Mouse (Mus musculus) layer of hippocampus, adult 18-20 months (tissue): ENCODE results near the gene Lrrc8c. TPM values are rescaled to one million over a fixed set of nuclear protein-coding genes. Genes with fewer than 3 reads are reported as not detected.

Source experiments
- DNase-seq, 2 experiments: peaks; one replicate each; pipeline ENCODE4 v3.0.0; 2022; ENCODE audit warnings: low spot score in 2 of 2
- total RNA-seq, 2 experiments: library from RNA; stranded (reverse); gene quantifications; 2 replicates each; pipeline ENCODE4 v1.2.3; 2021

The Lrrc8c gene
- total RNA-seq, 2 experiments from 2014 or later: 29.8 to 35.1 TPM

DNA sequence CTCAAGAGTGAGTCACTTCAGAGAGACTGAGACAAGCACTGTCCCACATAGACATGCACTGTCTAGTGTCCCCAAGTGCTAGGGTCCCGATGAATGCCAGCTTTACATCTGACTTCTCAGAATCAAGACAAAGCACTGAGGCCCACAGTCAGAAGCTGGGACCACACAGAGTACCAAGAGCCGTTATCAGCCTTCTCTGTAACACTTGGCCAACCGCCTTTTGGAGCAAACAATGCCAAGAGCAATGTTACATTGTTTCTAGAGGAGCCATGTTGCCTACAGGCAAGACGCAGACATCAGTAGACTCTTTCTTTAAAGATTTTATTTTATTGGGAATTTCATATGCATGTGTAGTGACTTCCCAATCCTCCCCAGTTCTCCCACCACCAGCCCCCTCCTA lies 73.2 kb downstream of the Lrrc8c start:
- no peak for DNase-seq

- no peak for DNase-seq
Measured at GRCm38 (mm10) chr5:105593630-105594029, 74.4 kb downstream of the Lrrc8c start.

GRCm38 (mm10) chr5:105598866-105599265 lies 79.7 kb downstream of the Lrrc8c start:
- DNase-seq: no peak

DNA sequence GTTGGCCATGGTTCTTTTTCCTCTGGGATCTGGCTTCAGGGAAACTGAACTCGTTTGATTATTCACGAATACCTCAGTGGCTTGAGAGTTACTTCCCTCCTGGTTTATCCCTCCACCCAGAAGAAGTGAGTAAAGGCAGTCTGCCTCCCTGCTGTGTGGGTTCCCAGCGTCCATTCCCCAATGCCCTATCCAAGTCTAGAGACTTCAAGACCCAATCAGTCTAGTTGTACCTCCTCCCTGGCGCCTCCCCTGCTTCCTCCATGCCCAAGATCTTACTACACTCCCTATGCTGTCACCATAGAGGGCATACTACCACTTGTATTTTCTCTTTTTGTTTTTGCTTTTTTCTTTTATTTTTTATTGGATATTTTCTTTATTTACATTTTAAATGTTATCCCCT lies 80.1 kb downstream of the Lrrc8c start:
- no peak for DNase-seq

GRCm38 (mm10) chr5:105600998-105601397 lies 81.8 kb downstream of the Lrrc8c start:
- DNase-seq: no peak

DNA sequence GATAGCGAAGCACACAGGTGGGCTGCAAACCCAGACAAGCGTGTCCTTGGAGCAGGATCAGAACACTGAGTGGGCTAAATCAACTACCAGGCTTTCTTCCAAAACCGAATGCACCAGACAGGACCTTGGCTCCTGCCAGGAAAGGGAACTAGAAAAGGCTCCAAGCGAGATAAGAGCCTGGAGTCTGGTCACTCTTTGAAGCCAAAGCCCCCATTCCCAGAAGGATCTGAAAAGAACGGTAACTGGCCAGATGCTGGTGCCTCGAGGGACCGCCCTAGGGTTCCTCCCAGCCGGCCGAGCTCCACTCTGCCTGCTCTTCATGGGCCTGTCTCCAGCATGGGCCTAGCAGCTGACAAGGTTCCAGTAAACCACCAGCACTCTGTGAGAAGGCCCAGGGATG lies 83.4 kb downstream of the Lrrc8c start:
- DNase-seq: no peak

DNA sequence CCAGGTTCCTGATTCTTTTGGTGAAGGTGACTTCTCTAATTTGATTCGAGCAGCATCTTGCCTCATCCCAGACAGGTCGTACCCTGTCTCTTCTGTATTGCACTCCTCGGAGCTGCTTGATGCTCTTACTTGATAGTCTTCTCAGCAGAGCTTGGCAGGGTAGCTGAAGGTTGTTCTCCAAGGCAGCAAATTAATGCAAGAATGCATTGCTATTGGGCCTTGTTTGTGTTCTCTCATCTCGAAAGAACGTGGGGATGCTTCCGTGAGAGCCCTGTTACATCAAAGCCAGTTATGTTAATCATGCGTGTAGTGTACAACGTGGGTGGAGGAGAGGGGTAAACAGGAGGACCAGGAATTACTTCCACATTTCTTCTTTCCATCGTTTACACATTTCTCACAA lies 86.5 kb downstream of the Lrrc8c start:
- peak in 1 of 2 experiments; percentile 23 for DNase-seq

DNA sequence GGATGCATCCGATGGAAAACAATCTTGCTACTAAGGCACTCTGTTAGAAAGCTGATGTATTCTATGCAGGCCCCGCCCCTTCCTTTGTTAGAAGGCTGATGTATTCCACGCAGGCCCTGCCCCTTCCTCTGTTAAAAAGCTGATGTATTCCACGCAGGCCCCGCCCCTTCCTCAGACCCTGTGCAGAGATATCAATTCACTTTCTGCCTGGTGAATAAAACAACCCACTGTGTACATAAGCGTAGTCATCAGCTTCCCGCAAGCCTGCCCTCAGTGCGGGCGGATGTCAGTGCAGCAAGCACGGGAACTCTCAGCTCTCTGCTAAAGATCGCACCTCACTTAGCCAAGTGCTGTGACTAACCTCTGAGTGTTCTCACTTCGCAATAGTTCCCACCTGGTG lies 90.5 kb downstream of the Lrrc8c start:
- DNase-seq: no peak

DNA sequence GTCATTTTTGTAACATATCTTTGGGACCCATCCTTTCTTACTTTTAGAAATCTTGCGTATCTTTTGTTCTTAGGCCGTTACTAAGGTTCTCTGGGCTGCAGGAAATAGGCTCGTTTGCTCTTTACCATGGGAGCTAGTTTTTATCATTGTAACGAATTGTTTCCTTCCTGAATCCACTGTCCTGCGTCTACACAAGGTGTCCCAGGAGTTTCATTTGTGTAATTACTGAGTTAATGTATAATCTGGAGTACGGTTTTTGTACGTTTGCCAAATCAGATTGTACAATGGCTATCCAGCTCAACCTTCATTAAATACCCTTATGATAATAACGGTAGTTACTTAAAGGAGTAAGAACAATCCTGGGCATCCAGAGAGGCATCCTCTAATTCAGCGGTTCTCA lies 93.8 kb downstream of the Lrrc8c start:
- DNase-seq: no peak

DNA sequence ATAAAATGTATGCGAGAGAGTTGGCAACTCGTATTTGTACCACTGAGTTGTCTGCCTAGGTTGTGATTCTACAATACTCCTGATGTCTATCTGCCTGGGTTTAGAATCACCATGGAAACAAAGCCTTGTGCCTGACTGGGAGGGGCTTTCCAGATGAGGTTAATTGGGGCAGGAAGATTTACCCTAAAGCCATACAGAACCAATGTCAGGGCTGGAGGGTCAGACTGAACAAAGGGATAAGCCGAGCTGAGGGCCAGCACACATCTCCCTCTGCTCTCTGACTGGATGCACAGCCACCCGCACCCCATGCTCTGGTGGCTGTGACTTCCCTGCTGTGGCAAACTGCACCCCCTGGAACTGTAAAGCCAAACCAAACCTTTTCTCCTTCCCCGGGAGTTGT lies 94.8 kb downstream of the Lrrc8c start:
- DNase-seq: no peak

- no peak for DNase-seq
Measured at GRCm38 (mm10) chr5:105614682-105615434, 95.7 kb downstream of the Lrrc8c start.

- DNase-seq: no peak
Measured at GRCm38 (mm10) chr5:105615871-105616454, 96.8 kb downstream of the Lrrc8c start.

- DNase-seq: no peak
Measured at GRCm38 (mm10) chr5:105616538-105616937, 97.3 kb downstream of the Lrrc8c start.

GRCm38 (mm10) chr5:105618510-105618909 lies 99.3 kb downstream of the Lrrc8c start:
- DNase-seq: no peak

DNA sequence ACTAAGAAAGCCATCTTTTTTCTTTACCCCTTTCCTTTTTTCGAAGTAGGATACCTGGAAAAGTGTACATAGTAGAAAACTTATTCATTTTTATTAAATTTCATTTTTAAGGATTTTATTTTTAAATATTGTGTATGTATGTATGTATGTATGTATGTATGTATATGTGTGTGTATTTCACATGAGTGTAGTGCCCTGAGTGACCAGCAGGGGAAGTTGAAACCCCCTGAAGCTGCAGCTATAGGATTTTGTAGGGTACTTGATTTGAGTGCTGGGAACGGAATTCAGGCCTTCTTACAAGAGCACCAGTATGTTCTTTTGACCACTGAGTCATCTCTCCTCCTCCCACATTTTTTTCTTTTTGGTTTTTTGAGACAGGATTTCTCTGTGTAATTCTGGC lies 100.5 kb downstream of the Lrrc8c start:
- no peak for DNase-seq

DNA sequence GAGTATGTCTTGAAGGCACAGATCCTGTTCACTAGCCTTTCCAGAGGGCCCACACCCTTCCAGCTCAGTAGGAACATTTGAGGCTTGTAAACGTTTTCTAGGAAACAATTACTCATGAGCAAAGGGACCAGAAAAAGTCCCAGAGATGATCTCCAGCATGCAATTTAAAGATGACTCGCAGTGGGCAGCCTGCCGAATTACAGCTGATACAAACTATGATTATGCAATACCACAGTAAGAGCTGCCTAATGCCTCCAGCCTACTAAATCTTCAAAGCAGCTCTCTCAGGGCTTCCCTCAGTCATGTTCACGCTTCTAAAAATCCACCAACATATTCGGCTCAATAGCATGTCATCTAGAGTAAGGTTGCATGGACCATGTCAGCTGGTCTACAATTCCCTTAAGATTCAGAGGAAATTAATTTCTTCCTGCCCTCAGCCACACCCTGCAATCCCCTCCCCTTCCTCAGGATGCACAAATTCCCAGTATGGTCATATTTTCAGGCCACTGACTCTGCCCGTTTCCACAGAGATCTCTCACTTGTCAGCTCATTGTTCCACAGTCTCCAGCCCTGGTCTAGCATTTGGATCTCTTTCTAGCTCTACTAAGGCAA lies 101.4 kb downstream of the Lrrc8c start:
- DNase-seq: peak; percentile 45 to 75

DNA sequence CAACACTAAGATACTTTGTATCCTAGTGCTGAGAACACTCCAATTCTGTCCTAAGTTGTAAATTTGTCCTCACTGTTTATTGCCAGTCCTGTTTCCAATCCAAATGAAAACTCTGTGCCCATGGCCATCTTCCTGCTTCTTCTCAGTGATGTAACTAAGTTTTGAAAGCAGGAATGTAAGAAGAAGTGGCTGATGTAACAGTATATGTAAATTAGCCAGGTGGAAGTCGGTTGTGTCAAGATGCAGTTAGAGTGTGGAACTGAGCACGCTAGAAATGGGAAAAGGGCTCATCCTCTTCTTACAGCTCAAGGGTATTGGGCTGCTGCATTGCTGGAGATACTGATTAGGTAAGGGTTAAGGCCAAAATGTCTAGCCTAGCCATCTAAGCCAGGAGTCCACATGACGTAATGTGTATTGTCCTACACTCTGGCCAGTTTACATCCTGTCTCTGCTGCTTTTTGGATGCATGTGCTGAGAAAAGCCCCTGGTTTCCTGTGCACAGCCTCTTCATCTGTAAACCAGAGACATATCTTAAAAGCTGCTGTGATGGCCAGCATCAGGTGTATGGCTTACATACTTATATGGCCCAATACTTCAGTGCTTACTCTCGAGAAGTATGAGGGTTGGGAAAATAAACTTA lies 104.0 kb downstream of the Lrrc8c start:
- no peak for DNase-seq

DNA sequence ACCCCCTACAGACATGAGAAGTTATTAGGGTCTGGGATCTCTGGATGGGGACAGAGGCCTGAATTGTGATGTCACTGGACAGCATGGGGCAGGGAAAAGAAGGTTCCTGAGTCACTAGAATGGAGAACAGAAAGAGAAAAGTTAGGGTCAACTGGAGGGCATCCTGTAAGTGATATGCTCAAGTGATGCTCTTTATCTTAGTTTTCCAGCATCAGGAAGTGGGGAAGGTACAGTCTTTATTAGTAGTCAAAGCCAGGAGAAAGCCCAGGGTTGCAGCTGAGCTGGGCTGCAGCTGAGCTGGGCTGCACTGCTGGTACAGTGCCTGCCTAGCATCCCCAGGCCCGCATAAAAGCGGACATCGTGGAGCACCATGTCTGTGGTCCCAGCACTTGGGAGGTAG lies 105.1 kb downstream of the Lrrc8c start:
- no peak for DNase-seq

- DNase-seq: no peak
Measured at GRCm38 (mm10) chr5:105625504-105626150, 106.4 kb downstream of the Lrrc8c start.

DNA sequence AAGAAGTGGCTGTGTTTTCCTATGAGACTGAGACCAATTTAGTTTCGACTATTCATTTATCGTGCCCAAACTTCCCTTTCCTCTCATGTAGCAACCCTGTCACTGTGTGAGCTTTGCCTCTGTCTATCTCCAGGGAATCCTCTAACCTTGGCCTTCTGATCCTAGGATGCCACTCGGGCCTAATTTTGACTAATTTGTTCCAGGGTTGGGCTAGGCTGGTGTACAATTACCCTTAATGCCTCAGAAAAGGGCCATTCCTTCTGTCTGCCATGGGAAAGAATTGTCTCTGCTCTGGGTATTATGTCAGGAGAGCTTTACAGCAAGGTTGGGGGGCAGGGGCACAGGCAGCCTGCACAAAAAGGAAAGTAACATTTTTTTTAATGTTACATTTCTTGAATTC lies 107.2 kb downstream of the Lrrc8c start:
- no peak for DNase-seq

- DNase-seq: no peak
Measured at GRCm38 (mm10) chr5:105627093-105627492, 107.9 kb downstream of the Lrrc8c start.

DNA sequence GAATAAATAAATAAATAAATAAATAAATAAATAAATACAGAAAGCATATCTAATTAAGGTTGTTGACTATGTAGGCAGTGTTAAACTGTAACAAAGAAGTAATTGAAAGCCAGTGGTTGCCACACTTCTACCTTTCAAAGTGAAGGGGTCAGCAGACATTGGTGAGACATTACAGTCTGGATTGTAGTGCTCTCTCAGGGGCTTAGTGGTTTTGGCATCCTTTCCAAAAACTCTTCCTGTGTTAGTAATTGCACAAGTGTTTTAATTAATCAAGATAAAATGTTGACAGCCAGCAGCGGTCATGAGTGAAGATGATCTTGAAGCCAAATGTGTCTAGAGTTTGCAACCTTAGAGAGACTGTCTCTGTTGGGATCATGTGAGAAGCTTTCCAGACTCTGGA lies 110.8 kb downstream of the Lrrc8c start:
- no peak for DNase-seq
